ENCODE assay signal across 27 mouse cellular contexts in genomic region chr19:4183689-4184088, GRCm38 (mm10). TPM values are rescaled to one million over a fixed set of nuclear protein-coding genes. Genes with fewer than 3 reads are reported as not detected.
A peak's percentile ranks its signal among the peaks of the same experiment; 100 is the strongest.
DNase-seq lines count a peak whose midpoint lies in the region; ATAC-seq and TF ChIP-seq lines count a peak whose summit lies in the region.
"Had no signal": no experiment of that assay in that cellular context is flagged by ENCODE, and none has a peak within 500 bp of the region (broad histone marks: within the 10 kb centered on the region; RNA-seq: fewer than 3 reads in every experiment).

No protein-coding gene starts in this region.

- H3K27ac ChIP-seq in hindbrain, postnatal 0 days = no peak overlapping the region
- H3K27ac ChIP-seq in hindbrain, embryonic 13.5 days = no peak overlapping the region
- H3K27ac ChIP-seq in lung, embryonic 16.5 days (ENCODE audit: low read length) = 0 out of 2 replicates have a peak overlapping the region, but pooled peaks have one; percentile 16
- peak overlapping the region; percentile 88 for H3K27ac ChIP-seq in cortical plate, adult 2 months (ENCODE audit: insufficient read depth, low read length)
- H3K27ac ChIP-seq: embryonic facial prominence, embryonic 12.5 days; forebrain, embryonic 15.5 days; heart, embryonic 15.5 days; limb, embryonic 13.5 days; liver, embryonic 13.5 days; midbrain, embryonic 10.5 days; neural tube, embryonic 13.5 days; stomach, postnatal 0 days had no signal

- H3K4me3 ChIP-seq in hindbrain, postnatal 0 days (ENCODE audit: low read length) = no peak overlapping the region
- no peak overlapping the region for H3K4me3 ChIP-seq in hindbrain, embryonic 13.5 days
- no peak overlapping the region for H3K4me3 ChIP-seq in lung, embryonic 16.5 days (ENCODE audit: low read length)
- no peak overlapping the region for H3K4me3 ChIP-seq in lung, adult 2 months (replicated peaks; ENCODE audit: extremely low read depth, low read depth, low read length)
- H3K4me3 ChIP-seq in cortical plate, adult 2 months (ENCODE audit: insufficient read depth, low read length) = no peak overlapping the region
- H3K4me3 ChIP-seq: embryonic facial prominence, embryonic 12.5 days; erythroblast, embryonic 14.5 days; forebrain, embryonic 15.5 days; heart, embryonic 15.5 days; limb, embryonic 13.5 days; liver, embryonic 13.5 days; midbrain, embryonic 10.5 days; myocyte; neural tube, embryonic 13.5 days had no signal

- DNase-seq in cerebellum, adult 9-11 months = peak; percentile 14
- DNase-seq in cerebellum, postnatal 10 days = no peak
- DNase-seq in hindbrain, postnatal 0 days (ENCODE audit: low spot score) = no peak
- DNase-seq in lung, adult 2 months = no peak
- no peak for DNase-seq in heart, adult 8-10 months (ENCODE audit: low spot score)
- DNase-seq: adrenal gland, postnatal 10 days; cerebellum, adult 9-10 months; heart, postnatal 36 days; kidney, postnatal 4 days; liver, embryonic 13.5 days; lung, postnatal 10 days; right cerebral cortex, adult 18-20 months had no signal

- ATAC-seq in hindbrain, postnatal 0 days = peak; percentile 50; the same call in 1 of the 2 replicates
- ATAC-seq in hindbrain, embryonic 13.5 days (ENCODE audit: low FRiP score) = no peak
- ATAC-seq in lung, embryonic 16.5 days (ENCODE audit: low read depth) = no peak
- ATAC-seq: forebrain, embryonic 15.5 days; hindbrain, embryonic 16.5 days; intestine, postnatal 0 days; midbrain, embryonic 16.5 days had no signal

- H3K4me2 ChIP-seq in hindbrain, postnatal 0 days (ENCODE audit: low read depth, low read length) = no peak overlapping the region
- H3K4me2 ChIP-seq in hindbrain, embryonic 13.5 days = no peak overlapping the region
- no peak overlapping the region for H3K4me2 ChIP-seq in lung, embryonic 16.5 days (ENCODE audit: low read depth, low read length)
- H3K4me2 ChIP-seq: embryonic facial prominence, embryonic 12.5 days; forebrain, embryonic 15.5 days; heart, embryonic 15.5 days; limb, embryonic 13.5 days; liver, embryonic 13.5 days; neural tube, embryonic 13.5 days had no signal

- no peak for TF ChIP-seq CTCF in hindbrain, postnatal 0 days (IDR thresholded peaks at IDR 0.05; ENCODE audit: low read depth)
- no peak for TF ChIP-seq CTCF in lung, adult 2 months (IDR thresholded peaks at IDR 0.05; ENCODE audit: insufficient read depth, low read length)
- TF ChIP-seq CTCF in cortical plate, adult 2 months (IDR thresholded peaks at IDR 0.05; ENCODE audit: extremely low read depth, insufficient read depth, low read length) = no peak

- no peaks in the 10 kb centered on the region for H3K27me3 ChIP-seq in hindbrain, postnatal 0 days (ENCODE audit: insufficient read depth, low read length)
- no peaks in the 10 kb centered on the region for H3K27me3 ChIP-seq in hindbrain, embryonic 13.5 days
- no peaks in the 10 kb centered on the region for H3K27me3 ChIP-seq in lung, embryonic 16.5 days (ENCODE audit: control insufficient read depth, insufficient read depth, low read depth, low read length)
- H3K27me3 ChIP-seq: embryonic facial prominence, embryonic 12.5 days; forebrain, embryonic 15.5 days; heart, embryonic 15.5 days; limb, embryonic 13.5 days; liver, embryonic 13.5 days; neural tube, embryonic 13.5 days had no signal

- WGBS in hindbrain, postnatal 0 days = 66% methylated on average over 2 of the region's 2 CpGs
- 70% methylated on average over 2 of the region's 2 CpGs for WGBS in hindbrain, embryonic 13.5 days
- 80% methylated on average over 2 of the region's 2 CpGs for WGBS in lung, embryonic 16.5 days
- whole genome bisulfite sequencing in lung, adult 2 months = 87% methylated on average over 2 of the region's 2 CpGs

- H3K9me3 ChIP-seq in hindbrain, postnatal 0 days (ENCODE audit: low read length) = no peaks in the 10 kb centered on the region
- no peaks in the 10 kb centered on the region for H3K9me3 ChIP-seq in hindbrain, embryonic 13.5 days
- H3K9me3 ChIP-seq in lung, embryonic 16.5 days (ENCODE audit: control insufficient read depth, low read length) = no peaks in the 10 kb centered on the region
- H3K9me3 ChIP-seq: embryonic facial prominence, embryonic 12.5 days; forebrain, embryonic 15.5 days; heart, embryonic 15.5 days; limb, embryonic 13.5 days; liver, embryonic 13.5 days; midbrain, embryonic 10.5 days; neural tube, embryonic 13.5 days had no signal

- no peak overlapping the region for H3K9ac ChIP-seq in hindbrain, postnatal 0 days (replicated peaks; ENCODE audit: low read length)
- no peak overlapping the region for H3K9ac ChIP-seq in hindbrain, embryonic 13.5 days
- H3K9ac ChIP-seq in lung, embryonic 16.5 days (ENCODE audit: low read length) = no peak overlapping the region
- H3K9ac ChIP-seq: embryonic facial prominence, embryonic 12.5 days; forebrain, embryonic 15.5 days; heart, embryonic 15.5 days; limb, embryonic 13.5 days; liver, embryonic 13.5 days; neural tube, embryonic 13.5 days had no signal

- no peak for TF ChIP-seq POLR2A in lung, adult 2 months (IDR thresholded peaks at IDR 0.05; ENCODE audit: borderline replicate concordance, extremely low read depth, low read depth, low read length)
- TF ChIP-seq POLR2A in cortical plate, adult 2 months (IDR thresholded peaks at IDR 0.05; ENCODE audit: extremely low read depth, insufficient read depth, low read length) = no peak

- no peaks in the 10 kb centered on the region for H3K36me3 ChIP-seq in hindbrain, postnatal 0 days (ENCODE audit: insufficient read depth, low read length)
- H3K36me3 ChIP-seq in hindbrain, embryonic 13.5 days = no peaks in the 10 kb centered on the region
- no peaks in the 10 kb centered on the region for H3K36me3 ChIP-seq in lung, embryonic 16.5 days (ENCODE audit: control insufficient read depth, insufficient read depth, low read length)
- H3K36me3 ChIP-seq: embryonic facial prominence, embryonic 12.5 days; forebrain, embryonic 15.5 days; heart, embryonic 15.5 days; limb, embryonic 13.5 days; liver, embryonic 13.5 days; midbrain, embryonic 10.5 days; neural tube, embryonic 13.5 days had no signal

- peaks cover 7% of the 10 kb centered on the region; the same call in 1 of the 2 replicates for H3K4me1 ChIP-seq in hindbrain, postnatal 0 days (ENCODE audit: insufficient read depth, low read length)
- H3K4me1 ChIP-seq in hindbrain, embryonic 13.5 days (replicated peaks) = peaks cover 17% of the 10 kb centered on the region
- H3K4me1 ChIP-seq in lung, embryonic 16.5 days (replicated peaks; ENCODE audit: control insufficient read depth, insufficient read depth, low read length) = peaks cover 7% of the 10 kb centered on the region
- H3K4me1 ChIP-seq in lung, adult 2 months (ENCODE audit: control insufficient read depth, insufficient read depth, low read length) = peaks cover 6% of the 10 kb centered on the region; the same call in 1 of the 2 replicates
- peaks cover 4% of the 10 kb centered on the region for H3K4me1 ChIP-seq in cortical plate, adult 2 months (ENCODE audit: control insufficient read depth, insufficient read depth, low read length)

RNA-seq across cellular contexts. Expression of gene Tbc1d10c, which starts 7.4 kb away (rescaled TPM):
- total RNA-seq in hindbrain, postnatal 0 days (2014; rRNA removed) = 2.7 and 3.8 TPM in 2 replicates
- 0.95 and 1.4 TPM in 2 replicates for polyA plus RNA-seq in hindbrain, postnatal 0 days (2015; fragmentation: Nextera tagmentation; extraction: Ambion mirVana)
- polyA plus RNA-seq in hindbrain, embryonic 13.5 days (2015; fragmentation: Nextera tagmentation; extraction: Ambion mirVana) = 0.88 and 1.1 TPM in 2 replicates
- 4.0 and 7.0 TPM in 2 replicates for polyA plus RNA-seq in lung, embryonic 16.5 days (2015; fragmentation: Nextera tagmentation; extraction: Ambion mirVana)
- 23.6 and 24.2 TPM in 2 replicates for polyA plus RNA-seq in lung, adult 2 months (2012; rRNA removed)
- polyA plus RNA-seq in cortical plate, adult 2 months (2012; rRNA removed) = 2.2 and 2.4 TPM in 2 replicates
- total RNA-seq in heart, adult 8-10 months (2022) = 10 to 100 TPM in 2 of 4 experiments, 1 to 10 TPM in 2; 8.6 to 19.6 (median 12.4) TPM

RNA-seq across cellular contexts. Expression of gene Ppp1ca, which starts 8.2 kb away (rescaled TPM):
- 502 and 597 TPM in 2 replicates for total RNA-seq in hindbrain, postnatal 0 days (2014; rRNA removed)
- polyA plus RNA-seq in hindbrain, postnatal 0 days (2015; fragmentation: Nextera tagmentation; extraction: Ambion mirVana) = 564 and 571 TPM in 2 replicates
- polyA plus RNA-seq in hindbrain, embryonic 13.5 days (2015; fragmentation: Nextera tagmentation; extraction: Ambion mirVana) = 609 and 611 TPM in 2 replicates
- polyA plus RNA-seq in lung, embryonic 16.5 days (2015; fragmentation: Nextera tagmentation; extraction: Ambion mirVana) = 911 and 931 TPM in 2 replicates
- polyA plus RNA-seq in lung, adult 2 months (2012; rRNA removed) = 373 and 384 TPM in 2 replicates
- polyA plus RNA-seq in cortical plate, adult 2 months (2012; rRNA removed) = 385 and 421 TPM in 2 replicates
- 100 to 1,000 TPM; 261 to 310 (median 281) TPM for total RNA-seq in heart, adult 8-10 months (2022)

RNA-seq across cellular contexts. Expression of gene Carns1, which starts 8.4 kb away (rescaled TPM):
- total RNA-seq in hindbrain, postnatal 0 days (2014; rRNA removed) = 5.5 and 8.3 TPM in 2 replicates
- polyA plus RNA-seq in hindbrain, postnatal 0 days (2015; fragmentation: Nextera tagmentation; extraction: Ambion mirVana) = 7.1 and 7.5 TPM in 2 replicates
- 5.1 and 5.6 TPM in 2 replicates for polyA plus RNA-seq in hindbrain, embryonic 13.5 days (2015; fragmentation: Nextera tagmentation; extraction: Ambion mirVana)
- polyA plus RNA-seq in lung, embryonic 16.5 days (2015; fragmentation: Nextera tagmentation; extraction: Ambion mirVana) = 2.5 and 3.2 TPM in 2 replicates
- polyA plus RNA-seq in lung, adult 2 months (2012; rRNA removed) = 7.9 and 14.4 TPM in 2 replicates
- polyA plus RNA-seq in cortical plate, adult 2 months (2012; rRNA removed) = 13.4 and 21.4 TPM in 2 replicates
- total RNA-seq in heart, adult 8-10 months (2022) = 10 to 100 TPM; 28.3 to 37.5 (median 30.5) TPM
- polyA plus RNA-seq: erythroblast, embryonic 14.5 days had no signal

RNA-seq across cellular contexts. Expression of gene Rad9a, which starts 17.8 kb away (rescaled TPM):
- total RNA-seq in hindbrain, postnatal 0 days (2014; rRNA removed) = 15.8 and 25.8 TPM in 2 replicates
- 13.7 and 14.6 TPM in 2 replicates for polyA plus RNA-seq in hindbrain, postnatal 0 days (2015; fragmentation: Nextera tagmentation; extraction: Ambion mirVana)
- 20.4 and 24.6 TPM in 2 replicates for polyA plus RNA-seq in hindbrain, embryonic 13.5 days (2015; fragmentation: Nextera tagmentation; extraction: Ambion mirVana)
- 30.5 and 33.6 TPM in 2 replicates for polyA plus RNA-seq in lung, embryonic 16.5 days (2015; fragmentation: Nextera tagmentation; extraction: Ambion mirVana)
- polyA plus RNA-seq in lung, adult 2 months (2012; rRNA removed) = 32.3 and 36.9 TPM in 2 replicates
- polyA plus RNA-seq in cortical plate, adult 2 months (2012; rRNA removed) = 17.3 and 18.4 TPM in 2 replicates
- 1 to 10 TPM; 5.3 to 6.2 (median 5.6) TPM for total RNA-seq in heart, adult 8-10 months (2022)

RNA-seq across cellular contexts. Expression of gene Rps6kb2, which starts 20.5 kb away (rescaled TPM):
- total RNA-seq in hindbrain, postnatal 0 days (2014; rRNA removed) = 17.6 and 24.7 TPM in 2 replicates
- polyA plus RNA-seq in hindbrain, postnatal 0 days (2015; fragmentation: Nextera tagmentation; extraction: Ambion mirVana) = 49.6 and 56.5 TPM in 2 replicates
- polyA plus RNA-seq in hindbrain, embryonic 13.5 days (2015; fragmentation: Nextera tagmentation; extraction: Ambion mirVana) = 61.6 and 64.3 TPM in 2 replicates
- polyA plus RNA-seq in lung, embryonic 16.5 days (2015; fragmentation: Nextera tagmentation; extraction: Ambion mirVana) = 51.6 and 52.7 TPM in 2 replicates
- polyA plus RNA-seq in lung, adult 2 months (2012; rRNA removed) = 35.2 and 51.2 TPM in 2 replicates
- polyA plus RNA-seq in cortical plate, adult 2 months (2012; rRNA removed) = 79.5 and 91.7 TPM in 2 replicates
- 10 to 100 TPM; 15.6 to 17.9 (median 17.0) TPM for total RNA-seq in heart, adult 8-10 months (2022)

Comparison
In these comparisons a context has a peak if more than half of its experiments do, and no peak if none do; other contexts are left out.
1. H3K27ac ChIP-seq: peak in lung, embryonic 16.5 days (single experiment) and cortical plate, adult 2 months (single experiment); none in hindbrain, postnatal 0 days (single experiment) and hindbrain, embryonic 13.5 days (single experiment).